Mouse (Mus musculus): ENCODE measurements around the gene Epor.
A peak's percentile ranks its signal among the peaks of the same experiment; 100 is the strongest.

The Epor gene

GRCm38 (mm10) chr9:21936692-21937570 lies 26.4 kb downstream of the Epor start, which contains the start of gene Plppr2:
Plppr2 (plus strand) TSS chr9:21937033.
- peak; percentile 93 for DNase-seq (ENCODE audit: low read depth, low spot score)

DNA sequence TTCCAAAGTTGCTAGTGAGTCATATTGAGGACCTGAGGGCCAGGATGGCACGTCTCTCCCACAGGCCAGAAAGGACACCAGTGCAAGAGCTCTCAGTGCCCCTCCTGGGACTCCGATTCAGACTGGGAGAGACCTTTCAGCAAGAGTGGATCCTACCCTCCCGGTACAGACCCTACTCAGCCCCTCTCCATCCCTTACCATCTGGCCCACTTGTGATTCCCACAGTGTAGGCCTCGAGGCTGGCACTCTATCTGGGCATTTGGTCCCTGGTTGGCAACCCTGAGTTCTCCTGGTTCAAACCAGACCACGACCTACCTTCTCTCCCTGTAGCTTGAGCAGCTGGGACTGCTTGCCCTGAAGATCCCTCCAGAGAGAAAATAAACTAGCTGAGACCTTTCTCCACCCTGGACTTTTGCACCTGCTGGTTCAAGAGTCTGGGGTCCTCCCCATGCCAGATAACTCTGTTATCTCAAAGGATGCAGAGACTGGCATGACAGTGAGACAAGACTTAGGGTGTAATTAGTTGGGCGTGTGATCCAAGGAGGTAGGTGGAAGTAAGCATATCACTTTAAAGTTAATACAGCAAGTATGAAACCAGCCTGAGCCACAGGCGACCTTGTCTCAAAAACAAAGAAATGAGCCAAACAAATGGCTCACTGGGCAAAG lies 27.7 kb downstream of the Epor start:
- DNase-seq (ENCODE audit: low read depth, low spot score) = no peak

DNA sequence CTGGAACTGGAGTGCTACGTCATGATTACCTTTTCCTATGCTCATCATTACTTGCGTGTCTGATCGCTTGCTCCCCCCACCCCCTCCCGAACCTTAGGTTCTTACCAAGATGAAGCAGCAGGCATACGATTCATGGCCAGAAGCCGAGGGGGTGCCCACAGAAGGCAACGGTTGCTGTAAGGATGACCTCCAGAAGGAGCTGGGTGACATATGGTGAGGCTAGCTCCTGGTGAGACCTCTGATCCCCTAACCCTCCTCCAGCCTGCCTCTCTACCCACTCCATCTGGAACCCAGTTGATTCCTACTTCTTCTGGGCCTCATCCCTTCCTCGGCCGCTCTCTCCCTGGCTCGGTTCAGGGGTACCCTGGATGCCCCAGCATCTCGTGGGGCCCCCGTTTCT lies 29.3 kb downstream of the Epor start:
- no peak for DNase-seq (ENCODE audit: low read depth, low spot score)

GRCm38 (mm10) chr9:21932445-21933137 lies 30.7 kb downstream of the Epor start:
- DNase-seq (ENCODE audit: low read depth, low spot score) = no peak

DNA sequence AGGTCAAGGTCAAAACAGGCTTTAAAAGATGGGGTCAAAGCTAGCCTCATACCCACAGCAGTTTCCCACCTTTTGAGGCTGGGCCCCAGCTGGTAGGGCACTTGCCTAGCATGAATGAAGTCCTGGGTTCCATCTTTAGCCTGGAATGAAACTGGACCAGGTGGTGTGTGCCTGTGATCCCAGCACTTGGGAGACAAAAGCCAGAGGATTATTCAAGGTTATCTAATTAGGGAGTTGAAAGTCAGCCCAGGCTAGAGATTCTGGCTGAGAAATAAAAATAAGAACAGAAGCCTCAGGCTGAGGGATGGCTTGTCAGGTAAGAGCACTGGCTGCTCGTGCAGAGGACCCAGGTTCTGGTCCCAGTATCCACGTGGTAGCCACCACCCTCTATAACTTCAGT lies 31.3 kb downstream of the Epor start:
- DNase-seq (ENCODE audit: low read depth, low spot score) = no peak

- DNase-seq (ENCODE audit: low read depth, low spot score) = no peak
Observed at GRCm38 (mm10) chr9:21929208-21929607, 34.1 kb downstream of the Epor start.

GRCm38 (mm10) chr9:21927208-21927753 lies 36.0 kb downstream of the Epor start, which contains the start of the genes Ccdc159 and Tmem205:
Ccdc159 (plus strand) TSS chr9:21927471.
Tmem205 (minus strand) TSS chr9:21927556.
- DNase-seq (ENCODE audit: low read depth, low spot score) = peak; percentile 98

- DNase-seq (ENCODE audit: low read depth, low spot score) = no peak
Observed at GRCm38 (mm10) chr9:21926784-21927183, 36.5 kb downstream of the Epor start.

- no peak for DNase-seq (ENCODE audit: low read depth, low spot score)
Observed at GRCm38 (mm10) chr9:21926155-21926554, 37.2 kb downstream of the Epor start.

GRCm38 (mm10) chr9:21925506-21925905 lies 37.8 kb downstream of the Epor start:
- no peak for DNase-seq (ENCODE audit: low read depth, low spot score)

- no peak for DNase-seq (ENCODE audit: low read depth, low spot score)
Observed at GRCm38 (mm10) chr9:21925034-21925433, 38.3 kb downstream of the Epor start.

DNA sequence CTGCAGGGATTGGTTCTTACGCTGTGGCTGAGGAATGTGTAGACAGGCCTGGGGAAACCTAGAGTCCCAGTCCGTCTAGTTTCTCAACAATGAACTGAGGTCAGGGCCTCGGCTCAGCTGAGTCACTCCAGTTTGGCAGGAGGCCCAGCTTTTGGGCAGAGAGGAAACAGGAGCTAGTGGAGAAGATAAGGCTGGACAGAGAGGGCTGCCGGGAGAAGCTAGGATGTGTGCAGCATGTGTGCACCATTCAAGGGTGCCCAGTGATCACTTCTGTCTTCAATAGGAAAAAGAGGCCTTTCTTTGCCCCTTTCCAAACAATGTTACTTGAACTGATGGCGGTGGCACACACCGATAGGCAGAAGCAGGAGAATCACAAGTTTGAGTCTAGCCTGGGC lies 39.2 kb downstream of the Epor start:
- no peak for DNase-seq (ENCODE audit: low read depth, low spot score)

DNA sequence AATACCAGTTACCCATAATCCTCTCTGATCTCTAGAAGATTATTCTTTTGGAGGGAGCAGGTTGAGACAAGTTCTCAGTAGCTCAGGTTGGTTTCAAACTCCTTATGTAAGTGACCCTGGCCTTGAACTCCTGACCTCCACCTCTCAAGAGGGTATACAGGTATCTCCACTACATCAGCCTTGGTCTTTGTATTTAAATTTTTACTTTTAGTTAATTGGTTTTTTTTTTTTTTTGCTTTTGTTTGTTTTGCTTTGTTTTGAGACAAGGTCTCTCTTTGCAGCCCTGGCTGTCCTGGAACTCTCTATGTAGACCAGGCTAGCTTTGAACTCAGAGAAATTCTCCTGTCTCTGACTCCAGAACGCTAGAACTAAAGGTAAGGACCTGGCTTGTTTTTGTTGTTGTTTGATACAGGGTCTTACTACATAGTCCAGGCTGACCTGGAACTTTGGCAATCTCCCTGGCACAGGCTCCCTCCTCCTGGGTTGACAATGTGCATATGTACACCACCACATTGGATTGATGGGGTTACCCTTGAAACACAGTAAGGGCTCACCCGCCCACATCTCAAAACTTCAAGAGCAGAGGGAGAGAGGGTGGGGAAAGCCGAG lies 39.7 kb downstream of the Epor start:
- DNase-seq (ENCODE audit: low read depth, low spot score) = no peak

- no peak for DNase-seq (ENCODE audit: low read depth, low spot score)
Observed at GRCm38 (mm10) chr9:21923036-21923435, 40.3 kb downstream of the Epor start.

DNA sequence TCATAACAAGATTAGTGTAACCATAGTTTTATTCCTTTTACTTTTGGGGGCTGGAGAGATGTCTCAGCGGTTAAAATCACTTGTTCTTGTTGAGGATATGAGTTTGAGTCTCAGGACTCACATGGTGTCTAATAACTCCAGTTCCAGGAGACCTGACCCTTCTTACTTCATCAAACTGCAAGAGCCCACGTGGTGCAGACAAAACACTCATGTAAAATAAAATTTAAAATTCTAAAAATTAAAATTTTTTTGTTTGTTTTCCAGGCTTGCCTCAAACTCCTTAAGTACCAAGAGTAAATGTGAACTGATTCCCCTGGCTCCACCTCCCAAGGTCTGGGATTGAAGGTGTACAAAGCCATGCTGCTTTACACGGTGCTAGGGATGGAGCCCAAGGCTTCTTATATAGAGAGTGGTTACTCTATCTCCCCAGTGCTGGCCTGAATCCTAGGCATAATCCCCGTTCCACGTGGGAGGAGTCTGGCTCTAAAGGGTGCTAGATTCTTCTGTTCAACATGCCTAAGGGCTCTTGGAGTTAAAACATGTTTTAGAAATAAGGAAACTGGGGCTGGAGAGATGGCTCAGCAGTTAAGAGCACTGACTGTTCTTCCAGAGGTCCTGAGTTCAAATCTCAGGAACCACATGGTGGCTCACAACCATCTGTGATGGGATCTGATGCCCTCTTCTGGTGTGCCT lies 44.5 kb downstream of the Epor start:
- DNase-seq (ENCODE audit: low read depth, low spot score) = no peak

GRCm38 (mm10) chr9:21918035-21918592 lies 45.2 kb downstream of the Epor start, which contains the start of gene Rab3d:
Rab3d (minus strand) TSS chr9:21918192.
- peak; percentile 96 for DNase-seq (ENCODE audit: low read depth, low spot score)

DNA sequence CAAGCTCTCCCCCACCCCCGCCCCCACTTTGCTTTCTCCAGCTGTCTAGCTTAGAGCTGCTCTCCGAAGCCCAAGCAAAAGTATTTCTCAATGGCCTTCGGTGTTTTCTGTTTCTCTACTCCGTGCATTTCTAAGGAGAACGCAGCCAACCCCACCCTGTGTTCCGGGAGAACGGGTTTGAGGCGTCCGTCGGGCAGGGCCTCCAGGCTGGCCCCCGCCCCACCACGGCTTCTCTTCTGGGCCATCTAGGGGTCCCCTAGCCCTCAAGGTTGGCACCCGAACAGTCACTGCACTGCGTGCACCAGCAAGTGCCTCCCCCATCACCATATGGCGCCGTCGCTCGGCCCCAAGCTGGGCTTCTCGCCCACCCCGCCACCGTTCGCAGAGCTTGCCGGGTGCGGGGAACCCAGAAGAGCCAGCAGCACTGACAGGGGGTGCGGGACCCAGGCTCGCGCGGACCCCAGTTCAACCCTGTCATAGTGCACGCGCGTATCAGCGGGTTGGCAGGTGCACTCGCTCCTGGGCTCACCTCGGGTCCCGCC lies 45.7 kb downstream of the Epor start:
- no peak for DNase-seq (ENCODE audit: low read depth, low spot score)

DNA sequence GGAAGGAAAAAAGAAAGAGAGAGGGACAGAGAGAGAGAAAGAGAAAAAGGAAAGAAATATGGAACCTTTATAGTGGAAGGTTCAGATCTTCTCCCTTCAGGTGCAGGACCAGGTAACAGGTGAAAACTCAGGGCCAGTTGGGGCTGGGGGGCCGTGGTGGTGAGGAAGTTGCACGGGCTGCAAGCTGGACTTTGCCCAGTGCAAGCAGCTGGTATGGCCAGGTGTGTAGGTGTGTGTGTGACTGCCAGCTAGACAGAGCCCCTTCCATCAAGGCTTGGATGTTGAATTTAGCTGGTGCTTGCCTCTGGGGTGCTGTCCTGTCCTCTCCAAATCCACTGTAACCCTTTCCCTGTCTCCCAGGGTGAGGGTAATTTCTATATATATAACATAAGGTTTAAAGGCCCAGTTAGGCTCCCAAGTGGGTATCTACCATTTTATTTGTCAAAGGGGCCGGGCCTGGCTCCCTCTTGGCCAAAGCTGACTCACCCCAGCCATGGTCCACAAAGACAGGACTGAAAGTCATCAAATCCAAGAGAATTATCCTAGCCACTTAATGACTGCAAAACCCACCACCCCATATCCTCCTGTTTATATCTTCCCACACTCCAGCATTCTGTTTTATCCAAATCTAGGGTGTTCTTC lies 46.3 kb downstream of the Epor start:
- DNase-seq (ENCODE audit: low read depth, low spot score) = no peak

DNA sequence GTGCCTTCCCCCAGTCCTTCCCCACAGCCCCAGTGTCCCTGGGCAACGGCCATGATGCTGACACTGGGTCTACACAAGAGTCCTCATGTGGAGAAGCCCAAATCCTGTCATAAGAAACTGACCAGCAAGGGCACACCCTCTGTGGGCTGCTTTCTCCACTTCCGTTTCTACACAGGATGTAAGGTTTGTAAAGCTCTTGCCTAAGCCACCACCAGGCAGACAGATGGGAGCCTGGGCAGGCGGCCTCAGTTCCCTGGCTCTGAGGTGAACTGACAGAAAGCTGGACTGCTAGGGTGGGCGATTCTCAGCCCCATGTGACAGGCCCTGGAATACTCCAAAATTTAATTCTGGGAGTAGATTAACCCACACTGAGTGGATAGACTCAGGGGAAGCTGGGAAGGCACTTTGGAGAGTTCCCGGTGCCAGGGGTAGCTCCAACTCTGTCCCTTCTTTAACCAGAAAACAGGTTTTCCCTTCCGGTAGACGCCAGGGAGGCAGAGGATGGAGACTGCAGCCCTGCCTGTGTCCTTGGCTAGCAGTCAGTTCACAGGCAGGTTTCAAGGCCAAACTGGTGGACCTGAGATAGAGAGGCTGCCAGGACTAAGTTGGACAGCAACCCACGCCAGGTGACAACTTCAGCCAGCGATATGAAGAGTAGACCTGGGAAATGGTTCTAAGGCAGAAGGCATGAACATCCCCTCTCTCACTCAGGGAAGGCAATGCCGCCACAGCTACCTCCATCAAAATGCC lies 53.7 kb downstream of the Epor start:
- DNase-seq (ENCODE audit: low read depth, low spot score) = no peak

Data from forelimb bud, embryonic 11.5 days (tissue).